Mouse (Mus musculus): ENCODE measurements around the gene Pcyox1. TPM values are rescaled to one million over a fixed set of nuclear protein-coding genes. Genes with fewer than 3 reads are reported as not detected.
"Not testable (repeated sequence)": the region's sequence is repeated elsewhere in the genome, so short reads cannot be mapped to it uniquely, and the experiment has no call there.

Pcyox1 gene
- polyA plus RNA-seq, 3 experiments from 2014 or later: 6.1 to 11.8 (median 6.8) TPM

GRCm38 (mm10) chr6:86366125-86366852, 30.7 kb downstream of the Pcyox1 start:
- no peak for ATAC-seq

GRCm38 (mm10) chr6:86365371-86366124, 31.4 kb downstream of the Pcyox1 start, which contains the start of gene Fam136a:
Gene Fam136a, plus strand, starts transcription at chr6:86365646.
- peak; percentile 90 for ATAC-seq

GRCm38 (mm10) chr6:86364442-86365141, 32.4 kb downstream of the Pcyox1 start:
- ATAC-seq: peak; percentile 24

- ATAC-seq: no peak
Observed at GRCm38 (mm10) chr6:86361373-86361772, 35.6 kb downstream of the Pcyox1 start.

GRCm38 (mm10) chr6:86360691-86361090, 36.3 kb downstream of the Pcyox1 start:
- ATAC-seq: no peak

- no peak for ATAC-seq
Observed at GRCm38 (mm10) chr6:86356956-86357355, 40.0 kb downstream of the Pcyox1 start.

- ATAC-seq: no peak
Observed at GRCm38 (mm10) chr6:86354948-86355347, 42.0 kb downstream of the Pcyox1 start.

- ATAC-seq: no peak
Observed at GRCm38 (mm10) chr6:86349257-86349656, 47.7 kb downstream of the Pcyox1 start.

GRCm38 (mm10) chr6:86346063-86346462, 50.9 kb downstream of the Pcyox1 start:
- no peak for ATAC-seq

GRCm38 (mm10) chr6:86343656-86344055, 53.3 kb downstream of the Pcyox1 start:
- no peak for ATAC-seq

GRCm38 (mm10) chr6:86336340-86336739, 60.6 kb downstream of the Pcyox1 start:
- ATAC-seq: not testable (repeated sequence)

Other genes starting within 250 kb of the Pcyox1 start
- gene Tgfa, start 201.9 kb downstream of the Pcyox1 start, polyA plus RNA-seq (2017; shearing (Covaris generic)): under 1 TPM in 1 of 3 experiments, not detected in 2; 0.28 TPM
- 10 to 100 TPM; 52.7 to 54.8 (median 53.5) TPM for gene Fam136a, start 31.5 kb downstream of the Pcyox1 start, polyA plus RNA-seq (2017; shearing (Covaris generic))
- 100 to 1,000 TPM; 402 to 450 (median 421) TPM for gene Snrpg, start 25.9 kb downstream of the Pcyox1 start, polyA plus RNA-seq (2017; shearing (Covaris generic))
- 100 to 1,000 TPM in 2 of 3 experiments, 10 to 100 TPM in 1; 85.7 to 110 (median 100) TPM for gene Tia1, start 7.1 kb upstream of the Pcyox1 start, polyA plus RNA-seq (2017; shearing (Covaris generic))
- gene Gm44790, start 29.5 kb upstream of the Pcyox1 start, polyA plus RNA-seq (2017; shearing (Covaris generic)): not detected
- 10 to 100 TPM; 20.2 to 39.5 (median 34.5) TPM for gene C87436, start 41.2 kb upstream of the Pcyox1 start, polyA plus RNA-seq (2017; shearing (Covaris generic))
- gene Pcbp1, start 129.2 kb upstream of the Pcyox1 start, polyA plus RNA-seq (2017; shearing (Covaris generic)): 10 to 100 TPM; 26.3 to 32.5 (median 29.3) TPM
- gene Asprv1, start 231.0 kb upstream of the Pcyox1 start, polyA plus RNA-seq (2017; shearing (Covaris generic)): under 1 TPM; 0.21 to 0.39 (median 0.38) TPM